Mouse (Mus musculus): Measurements from ENCODE around the gene Dcst2.

DNA sequence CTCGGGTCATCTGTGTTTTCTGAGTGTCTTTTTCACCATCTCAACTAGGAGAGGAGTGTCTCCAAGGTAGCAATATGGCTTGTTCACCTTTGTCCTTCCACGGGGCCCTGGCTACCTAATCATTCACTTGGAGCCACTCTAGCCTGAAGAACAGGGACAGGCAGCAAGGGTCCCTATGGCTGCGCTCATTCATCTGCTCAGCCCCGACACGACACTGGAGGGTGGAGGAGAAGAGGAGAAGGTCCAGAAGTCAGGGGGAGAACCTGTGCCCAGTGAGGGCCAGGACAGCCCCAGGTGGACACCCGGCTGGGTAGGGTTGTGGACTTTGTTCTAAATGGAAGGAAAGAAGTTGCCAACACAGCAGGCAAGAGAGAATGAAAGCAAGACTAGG is 6.3 kb upstream of the Dcst2 start:
- TF ChIP-seq GATA1 (IDR thresholded peaks at IDR 0.05; ENCODE audit: low read length) (no peak), TAL1 (IDR thresholded peaks at IDR 0.05; ENCODE audit: low read length) (no peak)
